Mouse (Mus musculus) CH12.LX (cell line): Measurements from ENCODE around the gene Pacs1.

ENCODE experiments used
- KAT2A ChIP-seq: IDR thresholded peaks from 2 replicates; pipeline ENCODE4 v1.6.1; 2012; ENCODE audit warnings: low read length, improper control_type of control experiment, inconsistent platforms; ENCODE audit not compliant: insufficient replicate concordance
- POLR2A ChIP-seq: IDR thresholded peaks from 2 replicates; pipeline ENCODE4 v1.6.1; 2011; ENCODE audit warnings: low read depth, mild to moderate bottlenecking, improper control_type of control experiment, low read length
- RCOR1 ChIP-seq: conservative IDR thresholded peaks from 2 replicates; pipeline ENCODE4 v1.6.1; 2012; ENCODE audit warnings: low read depth, mild to moderate bottlenecking, inconsistent platforms, low read length, improper control_type of control experiment
- ZC3H11A ChIP-seq: IDR thresholded peaks from 2 replicates; pipeline ENCODE4 v1.6.1; 2012; ENCODE audit warnings: low read depth, mild to moderate bottlenecking, inconsistent platforms, low read length, improper control_type of control experiment

- no peak for TF ChIP-seq KAT2A
- TF ChIP-seq ZC3H11A = no peak
- TF ChIP-seq POLR2A = no peak
- no peak for TF ChIP-seq RCOR1
Observed at GRCm38 (mm10) chr19:5170430-5170829, 102.5 kb downstream of the Pacs1 start.
